Mouse (Mus musculus) small intestine, adult 10 weeks (tissue): Measurements from ENCODE around the gene 1700016K19Rik. TPM values are rescaled to one million over a fixed set of nuclear protein-coding genes. Genes with fewer than 3 reads are reported as not detected.

Experiments
- polyA plus RNA-seq: library from polyadenylated mRNA; stranded (reverse); fragments of 350-450 nt; fragmentation: Illumina TruSeq; extraction: RNeasy Lipid Tissue Mini Kit (QIAGEN cat#74804); gene quantifications from one replicate; pipeline ENCODE4 v1.2.3, GENCODE M21; 2014; ENCODE audit warnings: low replicate concordance

The 1700016K19Rik gene
- polyA plus RNA-seq: not detected

DNA sequence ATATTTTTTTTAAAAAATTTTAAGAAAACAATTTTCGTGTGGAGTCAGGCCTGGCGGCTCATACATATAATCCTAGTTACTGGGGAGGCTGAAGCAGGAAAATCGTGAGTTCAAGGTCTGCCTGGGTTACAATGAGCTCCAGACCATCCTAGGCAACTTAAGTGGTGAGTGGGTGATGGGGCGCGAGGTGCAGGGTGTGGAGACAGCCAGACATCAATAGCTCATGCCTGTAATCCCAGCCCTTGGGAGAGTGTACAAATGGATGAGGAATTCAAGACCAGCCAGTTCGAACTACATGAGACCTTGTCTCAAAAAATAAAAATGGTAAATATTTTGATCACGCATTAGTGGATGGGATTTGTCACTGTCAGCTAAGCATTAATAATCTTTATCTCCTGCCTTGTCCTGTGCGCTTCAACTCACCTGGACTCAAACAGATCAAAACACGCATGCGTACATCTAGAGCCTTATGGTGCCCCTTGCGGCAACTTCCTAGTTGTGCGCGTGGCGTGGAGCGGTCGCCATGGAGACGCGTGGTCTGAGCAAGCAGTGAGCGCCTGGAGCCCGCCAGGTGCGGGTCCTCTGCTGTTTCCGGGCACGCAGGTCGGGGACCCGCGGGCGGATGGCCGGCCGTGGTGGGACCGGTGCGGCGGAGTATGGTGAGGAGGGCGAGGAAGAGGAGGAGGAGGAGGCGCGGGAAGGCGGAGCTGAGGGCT is at the start of gene 1700016K19Rik:
Gene 1700016K19Rik, plus strand, starts transcription at position 473 of the 716 bp plus-strand sequence.

DNA sequence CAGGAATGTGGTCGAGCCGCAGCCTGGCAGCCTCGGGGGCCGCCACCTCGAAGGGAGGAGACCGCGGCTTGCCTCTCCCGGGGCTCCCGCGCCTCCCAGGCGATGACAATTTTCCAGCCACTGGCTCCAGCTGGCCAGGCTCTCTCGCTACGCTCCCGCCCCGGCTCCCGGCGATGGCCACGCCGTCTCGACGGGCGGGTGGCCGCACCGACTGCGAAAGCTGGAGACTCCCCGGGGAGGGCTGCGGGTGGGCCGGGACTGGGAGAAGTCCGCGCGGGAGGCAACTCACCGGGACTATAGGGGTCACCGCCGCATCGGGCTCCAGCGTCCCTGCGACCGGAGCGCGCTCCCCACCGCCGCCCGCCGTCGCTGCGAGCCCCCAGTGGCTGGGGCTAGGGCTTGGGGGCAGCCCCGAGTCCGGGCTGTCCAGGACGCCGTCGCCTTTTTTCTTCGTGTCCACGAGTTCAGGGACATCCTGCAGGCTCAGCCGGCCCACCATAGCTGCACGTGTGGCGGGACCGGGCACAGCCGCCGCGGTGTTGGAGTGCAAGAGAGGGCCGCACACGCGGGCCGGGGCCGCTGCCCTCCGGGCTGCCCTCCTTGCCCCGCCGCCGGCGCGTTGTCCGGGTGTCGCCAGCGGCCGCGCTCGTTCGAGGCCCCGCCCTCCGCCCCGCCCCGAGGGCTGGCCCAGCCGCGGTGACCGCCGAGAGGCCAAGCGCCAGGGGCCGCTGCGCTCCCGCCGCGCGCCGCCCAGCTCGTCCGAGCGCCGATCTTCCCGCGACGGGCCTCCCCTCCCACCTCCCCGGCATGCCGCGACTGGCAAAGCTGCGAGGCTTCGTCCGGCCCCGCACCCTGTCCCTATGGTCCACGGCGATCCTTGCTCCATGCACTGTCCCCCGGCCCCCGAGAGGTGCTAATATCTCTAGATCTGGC is 27.7 kb downstream of the 1700016K19Rik start, which contains the start of gene Rflnb:
Gene Rflnb, minus strand, starts transcription at position 644 of the 933 bp plus-strand sequence.

Other genes with a start within 250 kb of the 1700016K19Rik start
- gene Doc2b, start 203.9 kb upstream of the 1700016K19Rik start, polyA plus RNA-seq: 0.22 TPM
- 1.0 TPM for gene Rph3al, start 61.5 kb upstream of the 1700016K19Rik start, polyA plus RNA-seq
- 27.8 TPM for gene Rflnb, start 27.9 kb downstream of the 1700016K19Rik start, polyA plus RNA-seq
- 40.0 TPM for gene Vps53, start 179.7 kb downstream of the 1700016K19Rik start, polyA plus RNA-seq
- 2.5 TPM for gene Fam57a, start 179.8 kb downstream of the 1700016K19Rik start, polyA plus RNA-seq
- gene Dbil5, start 217.7 kb downstream of the 1700016K19Rik start, polyA plus RNA-seq: not detected
- gene Gemin4, start 217.8 kb downstream of the 1700016K19Rik start, polyA plus RNA-seq: not detected
- gene Mrm3, start 243.8 kb downstream of the 1700016K19Rik start, polyA plus RNA-seq: 1.5 TPM
- gene Glod4, start 243.8 kb downstream of the 1700016K19Rik start, polyA plus RNA-seq: 75.6 TPM